Mouse (Mus musculus) midbrain, embryonic 16.5 days (tissue): ENCODE data around the gene Hoxa5. TPM values are rescaled to one million over a fixed set of nuclear protein-coding genes. Genes with fewer than 3 reads are reported as not detected.

Source experiments
- ATAC-seq: fragments of 200-750 bp; cut with Nextera tagmentation; 2 replicates; pipeline ENCODE4 v1.8.0; 2017; ENCODE audit warnings: moderate TSS enrichment
- H3K27ac ChIP-seq: fragments of 300-500 bp; sonication (generic); 2 replicates; pipeline ENCODE4 v1.5.1; 2014; ENCODE audit warnings: mild to moderate bottlenecking, low read length, mixed read lengths
- H3K27me3 ChIP-seq: fragments of 300-500 bp; sonication (generic); 2 replicates; pipeline ENCODE4 v1.6.1; 2014; ENCODE audit warnings: low read depth, low read length, mixed read lengths; ENCODE audit not compliant: control insufficient read depth, insufficient read depth
- H3K36me3 ChIP-seq: fragments of 300-500 bp; sonication (generic); 2 replicates; pipeline ENCODE4 v1.6.1; 2014; ENCODE audit warnings: mild to moderate bottlenecking, low read length, moderate library complexity, mixed read lengths; ENCODE audit not compliant: control insufficient read depth, insufficient read depth
- H3K4me1 ChIP-seq: fragments of 300-500 bp; sonication (generic); 2 replicates; pipeline ENCODE4 v1.6.1; 2014; ENCODE audit warnings: mild to moderate bottlenecking, low read length, mixed read lengths; ENCODE audit not compliant: control insufficient read depth, insufficient read depth
- H3K4me2 ChIP-seq: fragments of 300-500 bp; sonication (generic); 2 replicates; pipeline ENCODE4 v1.6.1; 2014; ENCODE audit warnings: mild to moderate bottlenecking, low read length, mixed read lengths
- H3K4me3 ChIP-seq: fragments of 300-500 bp; sonication (generic); 2 replicates; pipeline ENCODE4 v1.5.1; 2014; ENCODE audit warnings: low read depth, mild to moderate bottlenecking, low read length, moderate library complexity, mixed read lengths
- H3K9ac ChIP-seq: fragments of 300-500 bp; sonication (generic); 2 replicates; pipeline ENCODE4 v1.6.1; 2014; ENCODE audit warnings: low read depth, low read length, mixed read lengths
- H3K9me3 ChIP-seq: fragments of 300-500 bp; sonication (generic); replicated peaks from 2 replicates; pipeline ENCODE4 v1.6.1; 2014; ENCODE audit warnings: mild to moderate bottlenecking, low read length, mixed read lengths; ENCODE audit not compliant: control insufficient read depth, poor library complexity, severe bottlenecking
- WGBS: fragments of 180-500 bp; shearing (Covaris S2); extraction: QIAGEN DNeasy Blood & Tissue Kit; methylation state at CpG from one replicate; pipeline ENCODE4 v1.1.7; 2014; 5-methylcytosine and 5-hydroxymethylcytosine counted together
- microRNA counts: library from miRNA; unstranded; fragments of <30 nt; microRNA quantifications from one replicate; lab custom pipeline; 2016
- microRNA-seq: library from miRNA; unstranded; fragments of <30 nt; microRNA quantifications from one replicate; pipeline ENCODE4, GENCODE M21; 2017
- polyA plus RNA-seq: library from polyadenylated mRNA; unstranded; fragments of >200 nt; fragmentation: Nextera tagmentation; extraction: Ambion mirVana; gene quantifications from 2 replicates; pipeline ENCODE4 v1.2.1, GENCODE M21; 2015

Hoxa5 gene
- polyA plus RNA-seq, 1 experiment from 2014 or later: not detected

DNA sequence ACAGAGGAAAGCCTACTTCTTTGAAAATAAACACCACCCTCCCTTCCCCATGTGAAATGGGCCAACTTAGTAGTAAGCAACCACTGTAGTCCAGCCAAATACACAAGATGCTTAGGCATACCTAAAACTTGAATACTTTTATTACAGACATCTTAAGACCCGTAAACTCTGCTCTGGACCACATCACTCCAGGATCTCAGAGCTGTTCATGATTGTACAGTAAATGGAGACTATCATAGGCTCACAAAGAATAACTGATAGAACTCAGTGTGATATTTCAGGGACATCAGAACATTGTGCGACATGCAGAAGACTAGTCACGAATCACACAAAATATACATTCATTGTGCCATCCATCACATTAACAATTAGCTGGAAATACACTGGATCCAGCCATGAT is 48.9 kb downstream of the Hoxa5 start:
- ATAC-seq: no peak
- peaks cover 88% of the 10 kb centered on the region for H3K27me3 ChIP-seq

DNA sequence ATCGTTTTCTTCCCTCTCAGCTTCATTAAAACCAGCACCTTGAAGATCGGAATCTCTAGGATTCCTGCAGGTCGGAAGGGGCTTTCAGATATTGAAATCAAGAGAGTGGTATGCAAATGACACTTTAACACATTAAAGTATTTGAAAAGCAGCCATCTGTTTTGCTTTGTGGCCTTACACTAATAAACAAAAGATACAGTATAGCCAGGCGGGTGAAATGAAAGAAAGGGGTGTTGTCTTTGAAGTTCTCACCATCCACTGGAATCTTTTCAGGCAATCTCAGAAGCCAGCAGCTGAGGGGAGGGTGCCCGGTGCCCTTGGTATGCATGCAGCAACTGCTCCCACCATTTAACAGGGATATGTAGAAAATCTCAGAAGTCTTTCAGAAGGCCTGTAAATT is 50.3 kb downstream of the Hoxa5 start:
- ATAC-seq: no peak
- Histone ChIP-seq H3K4me1 (peaks cover 10% of the 10 kb centered on the region), H3K27me3 (peaks cover 86% of the 10 kb centered on the region)

More for the DNA sequence above, 48.9 kb downstream of the Hoxa5 start:
- Histone ChIP-seq H3K4me3 (no peak overlapping the region), H3K36me3 (no peaks in the 10 kb centered on the region), H3K9me3 (no peaks in the 10 kb centered on the region), H3K4me1 (peaks cover 10% of the 10 kb centered on the region), H3K9ac (no peak overlapping the region), H3K27ac (no peak overlapping the region), H3K4me2 (no peak overlapping the region)
- 45% methylated on average over 3 of the region's 3 CpGs for WGBS

DNA sequence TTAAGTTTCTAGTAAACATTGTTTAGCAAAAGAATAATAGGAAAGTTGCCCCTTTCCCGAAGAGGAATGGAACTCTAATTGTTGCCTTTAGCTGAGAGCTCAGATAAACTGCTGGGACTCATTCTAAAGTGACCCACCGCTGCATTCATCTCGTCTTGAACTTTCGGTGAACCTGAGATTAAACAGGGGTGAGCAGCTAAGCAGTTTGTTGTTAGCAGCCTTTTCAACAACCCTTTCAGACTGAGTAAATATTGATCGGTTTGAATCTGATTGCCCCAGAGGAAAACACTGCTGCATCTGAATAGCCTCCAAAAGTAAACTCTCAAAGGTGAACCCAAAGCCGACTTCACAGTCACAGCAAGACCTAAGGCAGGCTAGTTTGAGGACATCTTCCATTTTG is 51.1 kb downstream of the Hoxa5 start:
- under 1% methylated on average over 6 of the region's 6 CpGs for whole genome bisulfite sequencing

More for the DNA sequence above, 50.3 kb downstream of the Hoxa5 start:
- H3K4me2 ChIP-seq: no peak overlapping the region
- no peak overlapping the region for H3K4me3 ChIP-seq
- H3K27ac ChIP-seq: no peak overlapping the region
- no peaks in the 10 kb centered on the region for H3K36me3 ChIP-seq
- no peaks in the 10 kb centered on the region; the same call in 1 of the 2 replicates for H3K9me3 ChIP-seq
- 2% methylated on average over 5 of the region's 5 CpGs for WGBS
- no peak overlapping the region for H3K9ac ChIP-seq

DNA sequence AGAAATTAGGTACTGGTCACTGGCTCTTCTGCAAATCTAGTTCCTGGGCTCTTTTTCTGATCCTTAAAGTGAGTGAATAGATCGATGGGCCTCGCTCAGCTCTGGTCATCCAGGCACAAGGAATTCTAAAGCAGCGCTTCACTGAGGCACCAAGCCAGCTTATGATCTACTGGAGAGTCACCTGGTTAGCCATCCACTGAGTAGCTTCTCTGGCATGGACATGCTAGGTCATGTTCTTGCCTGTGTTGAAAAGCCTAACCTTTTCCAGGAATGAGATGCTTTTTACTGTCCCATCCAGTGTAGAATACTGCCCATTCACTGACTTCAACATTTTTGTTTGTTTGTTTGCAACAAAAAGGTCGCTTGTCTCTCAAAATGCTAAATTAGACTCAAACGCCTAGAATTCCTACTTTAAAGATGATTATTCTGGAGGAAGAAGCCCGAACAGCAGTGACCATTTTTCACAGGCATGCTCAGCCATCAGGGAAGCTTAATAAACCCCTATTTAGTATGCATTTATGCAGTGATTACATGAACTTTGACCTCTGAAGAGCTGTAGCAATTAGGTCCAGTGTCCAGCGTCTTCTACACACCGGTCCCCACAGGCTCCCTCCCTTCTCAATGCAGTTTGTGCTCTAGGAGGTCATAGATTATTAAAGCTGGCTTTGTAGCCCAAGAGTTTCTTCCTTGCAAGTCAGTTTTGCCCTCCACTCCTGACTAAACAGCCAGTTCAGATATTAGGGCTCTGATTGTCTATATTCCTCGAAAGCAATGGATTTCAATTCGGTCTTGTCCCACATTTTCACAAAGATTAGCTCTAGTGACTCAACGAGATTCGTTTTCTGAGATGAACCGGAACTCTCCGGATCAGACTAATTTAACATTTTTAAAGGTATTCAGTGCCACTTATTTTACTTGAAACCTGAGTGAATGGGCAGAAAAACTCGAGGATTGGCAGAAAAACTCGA is 51.9 kb downstream of the Hoxa5 start:
- H3K36me3 ChIP-seq: no peaks in the 10 kb centered on the region
- no peak overlapping the region for H3K4me2 ChIP-seq
- no peaks in the 10 kb centered on the region for H3K4me1 ChIP-seq
- 2% methylated on average over 16 of the region's 16 CpGs for WGBS
- peaks cover 82% of the 10 kb centered on the region for H3K27me3 ChIP-seq
- no peak overlapping the region for H3K9ac ChIP-seq
- ATAC-seq: no peak
- H3K9me3 ChIP-seq: no peaks in the 10 kb centered on the region; the same call in 1 of the 2 replicates
- H3K27ac ChIP-seq: no peak overlapping the region
- no peak overlapping the region for H3K4me3 ChIP-seq

More for the DNA sequence above, 51.1 kb downstream of the Hoxa5 start:
- Histone ChIP-seq H3K4me3 (no peak overlapping the region), H3K9ac (no peak overlapping the region), H3K36me3 (no peaks in the 10 kb centered on the region), H3K27ac (no peak overlapping the region), H3K9me3 (no peaks in the 10 kb centered on the region; the same call in 1 of the 2 replicates), H3K4me2 (no peak overlapping the region), H3K27me3 (peaks cover 82% of the 10 kb centered on the region), H3K4me1 (peaks cover 3% of the 10 kb centered on the region)
- ATAC-seq: no peak

MicroRNAs within 50 kb of the gene (microRNA counts, 519-probe panel; counts per million panel counts)
- microRNA mmu-miR-196b (lab: Ali Mortazavi, UCI): 386 counts per million, percentile 18 among the panel's probes with 10 or more counts

Small RNAs within 50 kb of the gene (microRNA-seq; reads per million reads assigned to microRNA genes)
- 22.2 reads per million, percentile 38 among the genes with 10 or more reads in this experiment for gene Mir196b

Other genes starting within 250 kb of the Hoxa5 start
- 4.8 and 7.0 TPM in 2 replicates for gene Skap2, start 192.0 kb downstream of the Hoxa5 start, polyA plus RNA-seq
- 0.20 TPM in 1 of 2 replicates, not detected in the other for gene Hoxa1, start 46.3 kb downstream of the Hoxa5 start, polyA plus RNA-seq
- 0.10 and 0.22 TPM in 2 replicates for gene Hoxa2, start 39.8 kb downstream of the Hoxa5 start, polyA plus RNA-seq
- gene 5730596B20Rik, start 27.1 kb downstream of the Hoxa5 start, polyA plus RNA-seq: not detected in 2 replicates
- not detected in 2 replicates for gene Hoxa4, start 12.8 kb downstream of the Hoxa5 start, polyA plus RNA-seq
- gene Hoxa6, start 4.1 kb upstream of the Hoxa5 start, polyA plus RNA-seq: not detected in 2 replicates
- gene Hoxa3, start 8.7 kb upstream of the Hoxa5 start, polyA plus RNA-seq: not detected in 2 replicates
- not detected in 2 replicates for gene Gm28308, start 8.8 kb upstream of the Hoxa5 start, polyA plus RNA-seq
- gene Hoxa7, start 17.3 kb upstream of the Hoxa5 start, polyA plus RNA-seq: not detected in 2 replicates
- not detected in 2 replicates for gene Hoxa9, start 26.5 kb upstream of the Hoxa5 start, polyA plus RNA-seq
- not detected in 2 replicates for gene Hoxa10, start 36.3 kb upstream of the Hoxa5 start, polyA plus RNA-seq
- not detected in 2 replicates for gene Hoxa11, start 41.2 kb upstream of the Hoxa5 start, polyA plus RNA-seq
- not detected in 2 replicates for gene Hoxa13, start 56.3 kb upstream of the Hoxa5 start, polyA plus RNA-seq
- 0.46 and 0.48 TPM in 2 replicates for gene Evx1, start 108.9 kb upstream of the Hoxa5 start, polyA plus RNA-seq